Mouse (Mus musculus) kidney, adult 2 months (tissue): ENCODE measurements around the gene Tdo2.

ENCODE experiments used
- CTCF ChIP-seq: fragments of 200-500 bp; conservative IDR thresholded peaks from 2 replicates; pipeline ENCODE4 v1.5.1; 2011; ENCODE audit warnings: low read depth, mild to moderate bottlenecking, control low read depth, low read length, moderate library complexity, mixed read lengths; ENCODE audit not compliant: insufficient read depth, insufficient read length
- POLR2A ChIP-seq: fragments of 200-500 bp; IDR thresholded peaks from one replicate; pipeline ENCODE4 v1.6.1; 2011; ENCODE audit warnings: low read depth, low read length, control low read depth

- TF ChIP-seq CTCF: no peak
- TF ChIP-seq POLR2A: no peak
Observed at GRCm38 (mm10) chr3:81951785-81952184, 24.2 kb downstream of the Tdo2 start.
